Mouse (Mus musculus): ENCODE measurements at regions not wholly inside any gene's neighbourhood (a gene's known extent, or its start where the extent isn't known, plus 50 kb on each side); places are given as distances from the start of the nearest gene placed in this dataset.

DNA sequence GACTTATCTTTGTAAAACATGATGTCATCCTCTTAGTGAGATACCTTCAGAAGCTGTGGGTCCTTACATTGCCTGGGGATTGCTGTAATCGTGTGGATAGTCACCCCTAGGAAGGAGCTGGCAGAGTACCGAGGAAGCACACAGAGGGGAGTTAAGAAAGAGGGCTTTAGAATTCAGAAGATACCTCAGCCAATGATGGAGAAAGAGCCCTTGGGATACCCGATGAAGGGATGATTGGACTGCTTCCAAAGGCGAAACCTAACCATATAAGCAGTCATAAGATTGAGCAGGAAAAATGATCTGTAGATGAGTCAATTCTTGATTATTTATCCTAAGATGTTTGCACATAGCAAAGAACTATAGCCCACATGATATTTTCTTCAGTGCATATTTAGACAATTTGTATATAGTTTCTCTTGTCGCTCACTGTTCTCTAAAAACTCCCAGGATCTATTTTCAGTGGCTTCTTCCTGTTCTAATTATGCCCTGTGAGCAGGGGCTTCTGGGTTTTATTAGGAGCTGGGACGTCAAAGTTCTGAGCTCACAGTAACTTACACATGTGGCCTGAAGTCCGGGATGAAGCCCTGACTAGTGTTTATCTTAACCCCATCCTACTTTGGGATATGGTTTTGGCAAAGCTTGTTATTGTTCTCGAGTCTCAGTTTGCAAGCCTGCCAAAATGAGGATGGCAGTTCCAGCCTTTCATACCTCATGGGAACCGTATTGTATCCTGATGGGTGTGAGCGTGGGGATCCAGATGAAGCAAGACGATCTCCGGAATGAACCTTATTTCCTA lies 134.9 kb upstream of the Ccnd2 start:
- 42% methylated on average over 12 of the region's 12 CpGs for WGBS
- H3K9me3 ChIP-seq (replicated peaks; ENCODE audit: control insufficient read depth, low read length), result no peaks in the 10 kb centered on the region
- no peak for TF ChIP-seq EP300 (IDR thresholded peaks at IDR 0.05; ENCODE audit: low read depth)
- TF ChIP-seq CTCF (IDR thresholded peaks at IDR 0.05; ENCODE audit: low read depth), result no peak
- no peaks in the 10 kb centered on the region for H3K36me3 ChIP-seq (replicated peaks; ENCODE audit: control insufficient read depth, insufficient read depth, low read length)
- H3K4me1 ChIP-seq (ENCODE audit: control insufficient read depth, insufficient read depth), result 0 out of 2 replicates have a peak, but pooled peaks cover 3% of the 10 kb centered on the region
- no peak overlapping the region for H3K27ac ChIP-seq (ENCODE audit: low read depth)
- no peak overlapping the region for H3K4me2 ChIP-seq (ENCODE audit: low read depth, low read length)
- ATAC-seq (ENCODE audit: insufficient read depth, low read depth), result no peak
- DNase-seq (ENCODE audit: low spot score), result no peak
- H3K4me3 ChIP-seq (ENCODE audit: low read depth, low read length), result no peak overlapping the region
- H3K9ac ChIP-seq (replicated peaks; ENCODE audit: low read depth, low read length), result no peak overlapping the region
- no peaks in the 10 kb centered on the region for H3K27me3 ChIP-seq (ENCODE audit: control insufficient read depth, insufficient read depth, low read length)

DNA sequence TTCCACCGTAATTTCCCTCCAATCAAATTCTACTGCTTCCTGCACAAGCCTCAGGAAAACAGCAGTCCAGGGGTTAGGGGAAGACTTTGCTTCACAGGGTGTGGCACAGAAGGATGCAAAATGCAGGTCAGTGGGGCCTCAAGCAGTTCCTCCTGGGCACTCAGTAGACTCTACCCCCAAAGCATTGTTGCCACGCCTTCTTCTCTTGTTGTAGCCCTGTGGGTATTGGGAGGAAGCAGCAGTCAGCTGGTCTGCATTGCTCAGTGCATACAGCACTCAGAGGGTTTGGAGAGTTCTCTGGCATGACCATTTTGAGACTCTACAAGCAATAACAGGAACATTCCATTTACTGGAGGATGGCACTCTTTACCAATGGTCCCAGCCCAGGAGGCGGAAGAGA lies 137.0 kb upstream of the Ccnd2 start:
- no peak overlapping the region for H3K27ac ChIP-seq (ENCODE audit: low read depth)
- 78% methylated on average over 3 of the region's 3 CpGs for WGBS
- no peaks in the 10 kb centered on the region for H3K36me3 ChIP-seq (replicated peaks; ENCODE audit: control insufficient read depth, insufficient read depth, low read length)
- no peak for TF ChIP-seq CTCF (IDR thresholded peaks at IDR 0.05; ENCODE audit: low read depth)
- TF ChIP-seq EP300 (IDR thresholded peaks at IDR 0.05; ENCODE audit: low read depth), result no peak
- no peak overlapping the region for H3K4me2 ChIP-seq (ENCODE audit: low read depth, low read length)
- H3K4me1 ChIP-seq (ENCODE audit: control insufficient read depth, insufficient read depth), result 0 out of 2 replicates have a peak, but pooled peaks cover 3% of the 10 kb centered on the region
- DNase-seq (ENCODE audit: low spot score) (no peak), ATAC-seq (ENCODE audit: insufficient read depth, low read depth) (no peak)
- H3K27me3 ChIP-seq (ENCODE audit: control insufficient read depth, insufficient read depth, low read length), result no peaks in the 10 kb centered on the region
- no peak overlapping the region for H3K9ac ChIP-seq (replicated peaks; ENCODE audit: low read depth, low read length)
- no peak overlapping the region for H3K4me3 ChIP-seq (ENCODE audit: low read depth, low read length)
- H3K9me3 ChIP-seq (replicated peaks; ENCODE audit: control insufficient read depth, low read length), result no peaks in the 10 kb centered on the region

DNA sequence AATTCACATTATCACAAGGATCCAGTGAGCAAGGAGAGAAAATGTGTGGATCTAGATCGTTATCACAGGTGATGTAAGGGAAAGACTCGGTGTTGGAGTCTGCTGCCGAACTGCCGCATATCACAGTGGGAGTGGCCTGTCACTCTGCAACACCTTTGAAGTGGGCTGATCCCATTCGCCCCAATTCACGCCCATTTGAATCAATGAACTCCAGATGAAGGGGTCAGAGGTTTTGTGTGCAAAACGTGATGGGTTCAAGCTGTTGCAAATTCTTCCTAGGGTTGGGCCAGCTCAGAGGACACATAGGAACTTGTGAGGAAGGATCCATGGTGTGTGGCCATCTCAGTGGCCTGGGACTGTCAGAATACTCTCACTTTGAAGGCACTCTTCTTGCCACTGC lies 139.9 kb upstream of the Ccnd2 start:
- Histone ChIP-seq H3K4me3 (ENCODE audit: low read depth, low read length) (no peak overlapping the region), H3K4me1 (ENCODE audit: control insufficient read depth, insufficient read depth) (0 out of 2 replicates have a peak, but pooled peaks cover 2% of the 10 kb centered on the region), H3K4me2 (ENCODE audit: low read depth, low read length) (no peak overlapping the region), H3K36me3 (replicated peaks; ENCODE audit: control insufficient read depth, insufficient read depth, low read length) (no peaks in the 10 kb centered on the region), H3K27ac (ENCODE audit: low read depth) (no peak overlapping the region), H3K27me3 (ENCODE audit: control insufficient read depth, insufficient read depth, low read length) (no peaks in the 10 kb centered on the region), H3K9me3 (replicated peaks; ENCODE audit: control insufficient read depth, low read length) (no peaks in the 10 kb centered on the region), H3K9ac (replicated peaks; ENCODE audit: low read depth, low read length) (no peak overlapping the region)
- DNase-seq (ENCODE audit: low spot score) (no peak), ATAC-seq (ENCODE audit: insufficient read depth, low read depth) (no peak)
- TF ChIP-seq EP300 (IDR thresholded peaks at IDR 0.05; ENCODE audit: low read depth) (no peak), CTCF (IDR thresholded peaks at IDR 0.05; ENCODE audit: low read depth) (no peak)
- 35% methylated on average over 7 of the region's 7 CpGs for WGBS

DNA sequence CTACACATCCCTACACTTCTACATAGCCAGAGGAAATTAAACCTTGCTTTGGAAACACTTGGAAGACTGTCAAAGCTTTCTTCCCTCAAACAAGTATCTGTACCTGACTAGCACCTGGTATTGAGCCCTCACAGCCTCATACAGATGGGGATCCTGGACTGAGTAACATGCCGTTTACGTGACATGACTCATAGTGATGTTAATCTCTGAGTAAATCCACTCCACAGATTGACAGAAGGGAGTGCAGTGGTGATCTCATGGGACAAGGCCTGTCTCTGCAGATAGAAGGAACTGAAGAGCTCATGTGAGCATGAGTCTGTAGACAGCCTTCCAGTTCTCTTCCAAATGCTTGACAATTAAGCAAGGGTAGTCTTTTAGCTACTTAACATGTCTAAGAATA lies 141.8 kb upstream of the Ccnd2 start:
- DNase-seq (ENCODE audit: low spot score) (no peak), ATAC-seq (ENCODE audit: insufficient read depth, low read depth) (no peak)
- Histone ChIP-seq H3K27me3 (ENCODE audit: control insufficient read depth, insufficient read depth, low read length) (no peaks in the 10 kb centered on the region), H3K4me3 (ENCODE audit: low read depth, low read length) (no peak overlapping the region), H3K9ac (replicated peaks; ENCODE audit: low read depth, low read length) (no peak overlapping the region), H3K4me1 (ENCODE audit: control insufficient read depth, insufficient read depth) (no peaks in the 10 kb centered on the region), H3K4me2 (ENCODE audit: low read depth, low read length) (no peak overlapping the region), H3K36me3 (replicated peaks; ENCODE audit: control insufficient read depth, insufficient read depth, low read length) (no peaks in the 10 kb centered on the region), H3K9me3 (replicated peaks; ENCODE audit: control insufficient read depth, low read length) (no peaks in the 10 kb centered on the region), H3K27ac (ENCODE audit: low read depth) (no peak overlapping the region)
- WGBS, result 69% methylated on average over 2 of the region's 2 CpGs
- TF ChIP-seq CTCF (IDR thresholded peaks at IDR 0.05; ENCODE audit: low read depth) (no peak), EP300 (IDR thresholded peaks at IDR 0.05; ENCODE audit: low read depth) (no peak)

DNA sequence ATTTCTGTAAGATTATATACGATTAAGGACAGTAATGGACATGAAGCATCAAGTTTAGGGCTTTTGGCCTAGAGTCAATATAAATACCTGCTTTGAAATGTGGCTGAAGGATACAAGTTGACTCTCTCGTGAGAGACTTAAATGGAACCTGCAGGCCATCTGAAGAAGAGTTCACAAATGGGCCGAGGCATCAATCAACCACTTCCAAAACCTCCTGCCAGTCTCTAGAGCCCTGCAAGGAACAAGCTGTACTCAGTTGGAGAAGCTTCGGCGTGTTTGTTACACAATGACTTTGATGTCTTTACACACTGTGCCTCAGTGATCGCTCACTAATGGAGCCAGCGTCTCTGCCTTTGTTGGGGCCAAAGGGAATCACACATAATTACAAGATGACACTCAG lies 146.1 kb upstream of the Ccnd2 start:
- Histone ChIP-seq H3K4me1 (ENCODE audit: control insufficient read depth, insufficient read depth) (no peaks in the 10 kb centered on the region), H3K36me3 (replicated peaks; ENCODE audit: control insufficient read depth, insufficient read depth, low read length) (no peaks in the 10 kb centered on the region), H3K9ac (replicated peaks; ENCODE audit: low read depth, low read length) (no peak overlapping the region), H3K27ac (ENCODE audit: low read depth) (no peak overlapping the region), H3K9me3 (replicated peaks; ENCODE audit: control insufficient read depth, low read length) (no peaks in the 10 kb centered on the region), H3K4me3 (ENCODE audit: low read depth, low read length) (no peak overlapping the region), H3K27me3 (ENCODE audit: control insufficient read depth, insufficient read depth, low read length) (no peaks in the 10 kb centered on the region), H3K4me2 (ENCODE audit: low read depth, low read length) (no peak overlapping the region)
- ATAC-seq (ENCODE audit: insufficient read depth, low read depth) (no peak), DNase-seq (ENCODE audit: low spot score) (no peak)
- WGBS, result 85% methylated on average over 7 of the region's 7 CpGs
- TF ChIP-seq CTCF (IDR thresholded peaks at IDR 0.05; ENCODE audit: low read depth) (no peak), EP300 (IDR thresholded peaks at IDR 0.05; ENCODE audit: low read depth) (no peak)

All from heart, postnatal 0 days (tissue).